Mouse (Mus musculus) kidney, postnatal 0 days (tissue): Measurements from ENCODE around the gene Srebf2. TPM values are rescaled to one million over a fixed set of nuclear protein-coding genes. Genes with fewer than 3 reads are reported as not detected.

Source experiments
- ATAC-seq: fragments of 200-750 bp; cut with Nextera tagmentation; replicated peaks from 2 replicates; pipeline ENCODE4 v1.8.0; 2017; ENCODE audit warnings: low read depth, moderate number of reproducible peaks, moderate TSS enrichment, moderate library complexity; ENCODE audit not compliant: low FRiP score
- DNase-seq: peaks from one replicate; pipeline ENCODE4 v3.0.0-alpha.2; 2016; ENCODE audit warnings: low spot score
- H3K27ac ChIP-seq: fragments of 300-500 bp; sonication (generic); 2 replicates; pipeline ENCODE4 v1.5.1; 2014; ENCODE audit warnings: mild to moderate bottlenecking
- H3K27me3 ChIP-seq: fragments of 300-500 bp; sonication (generic); 2 replicates; pipeline ENCODE4 v1.6.1; 2014; ENCODE audit warnings: low read length, mixed read lengths; ENCODE audit not compliant: insufficient read depth
- H3K36me3 ChIP-seq: fragments of 300-500 bp; sonication (generic); 2 replicates; pipeline ENCODE4 v1.6.1; 2014; ENCODE audit warnings: low read length, mixed read lengths; ENCODE audit not compliant: insufficient read depth
- H3K4me1 ChIP-seq: fragments of 300-500 bp; sonication (generic); replicated peaks from 2 replicates; pipeline ENCODE4 v1.6.1; 2014; ENCODE audit warnings: antibody characterized with exemption, low read length, mixed read lengths; ENCODE audit not compliant: insufficient read depth
- H3K4me2 ChIP-seq: fragments of 300-500 bp; sonication (generic); 2 replicates; pipeline ENCODE4 v1.6.1; 2014; ENCODE audit warnings: mild to moderate bottlenecking, low read length, moderate library complexity, mixed read lengths
- H3K4me3 ChIP-seq: fragments of 300-500 bp; sonication (generic); replicated peaks from 2 replicates; pipeline ENCODE4 v1.5.1; 2014; ENCODE audit warnings: low read depth, low read length
- H3K9ac ChIP-seq: fragments of 300-500 bp; sonication (generic); 2 replicates; pipeline ENCODE4 v1.6.1; 2014; ENCODE audit warnings: low read depth, low read length
- H3K9me3 ChIP-seq: fragments of 300-500 bp; sonication (generic); replicated peaks from 2 replicates; pipeline ENCODE4 v1.6.1; 2016; ENCODE audit warnings: low read length, inconsistent platforms, mixed read lengths
- CTCF ChIP-seq: IDR thresholded peaks from 2 replicates; pipeline ENCODE4 v1.5.1; 2016; ENCODE audit warnings: antibody characterized with exemption, low read depth, mild to moderate bottlenecking, moderate library complexity
- WGBS: fragments of 180-500 bp; shearing (Covaris S2); extraction: QIAGEN DNeasy Blood & Tissue Kit; methylation state at CpG from one replicate; pipeline ENCODE4 v1.1.7; 2014; 5-methylcytosine and 5-hydroxymethylcytosine counted together
- polyA plus RNA-seq: library from polyadenylated mRNA; unstranded; fragments of >200 nt; fragmentation: Nextera tagmentation; extraction: Ambion mirVana; gene quantifications from 2 replicates; pipeline ENCODE4 v1.2.1, GENCODE M21; 2015

Srebf2 gene
- polyA plus RNA-seq, 1 experiment from 2014 or later, result 89.0 TPM

- no peak for TF ChIP-seq CTCF
- Histone ChIP-seq H3K36me3 (peaks cover 72% of the 10 kb centered on the region), H3K4me3 (no peak overlapping the region), H3K27me3 (no peaks in the 10 kb centered on the region), H3K4me1 (no peaks in the 10 kb centered on the region), H3K9ac (no peak overlapping the region), H3K4me2 (no peak overlapping the region), H3K27ac (peak overlapping the region; percentile 72), H3K9me3 (no peaks in the 10 kb centered on the region)
- peak; percentile 67 for ATAC-seq
- DNase-seq, result no peak
- WGBS, result 61% methylated on average over 10 of the region's 10 CpGs
Measured at GRCm38 (mm10) chr15:82184656-82185055, 37.7 kb downstream of the Srebf2 start.

- ATAC-seq, result peak; percentile 25
- WGBS, result 67% methylated on average over 14 of the region's 14 CpGs
Measured at GRCm38 (mm10) chr15:82185062-82185783, 38.2 kb downstream of the Srebf2 start.

GRCm38 (mm10) chr15:82186131-82186530 lies 39.1 kb downstream of the Srebf2 start:
- H3K4me2 ChIP-seq, result no peak overlapping the region
- no peak for ATAC-seq
- TF ChIP-seq CTCF, result no peak
- WGBS, result 66% methylated on average over 14 of the region's 14 CpGs
- no peaks in the 10 kb centered on the region for H3K27me3 ChIP-seq
- H3K4me1 ChIP-seq, result no peaks in the 10 kb centered on the region
- no peaks in the 10 kb centered on the region for H3K9me3 ChIP-seq
- no peak overlapping the region for H3K27ac ChIP-seq
- no peak overlapping the region for H3K9ac ChIP-seq
- no peak overlapping the region for H3K4me3 ChIP-seq
- no peak for DNase-seq
- peaks cover 65% of the 10 kb centered on the region for H3K36me3 ChIP-seq

More at GRCm38 (mm10) chr15:82185062-82185783, 38.2 kb downstream of the Srebf2 start:
- Histone ChIP-seq H3K27ac (peak overlapping the region; percentile 72), H3K36me3 (peaks cover 69% of the 10 kb centered on the region), H3K9ac (no peak overlapping the region), H3K9me3 (no peaks in the 10 kb centered on the region), H3K4me3 (no peak overlapping the region), H3K4me1 (no peaks in the 10 kb centered on the region), H3K4me2 (no peak overlapping the region), H3K27me3 (no peaks in the 10 kb centered on the region)
- no peak for DNase-seq
- no peak for TF ChIP-seq CTCF

GRCm38 (mm10) chr15:82186931-82187330 lies 40.0 kb downstream of the Srebf2 start:
- ATAC-seq, result no peak
- no peak for TF ChIP-seq CTCF
- H3K27me3 ChIP-seq, result no peaks in the 10 kb centered on the region
- H3K9me3 ChIP-seq, result no peaks in the 10 kb centered on the region
- 87% methylated on average over 5 of the region's 5 CpGs for WGBS
- no peak for DNase-seq
- H3K4me3 ChIP-seq, result no peak overlapping the region
- H3K4me1 ChIP-seq, result no peaks in the 10 kb centered on the region
- H3K9ac ChIP-seq, result no peak overlapping the region
- no peak overlapping the region for H3K27ac ChIP-seq
- H3K4me2 ChIP-seq, result no peak overlapping the region
- H3K36me3 ChIP-seq, result peaks cover 64% of the 10 kb centered on the region

- H3K36me3 ChIP-seq, result peaks cover 59% of the 10 kb centered on the region; the same call in 1 of the 2 replicates
- H3K4me3 ChIP-seq, result no peak overlapping the region
- H3K4me2 ChIP-seq, result no peak overlapping the region
- H3K9ac ChIP-seq, result no peak overlapping the region
- H3K4me1 ChIP-seq, result no peaks in the 10 kb centered on the region
- DNase-seq (no peak), ATAC-seq (no peak)
- H3K27ac ChIP-seq, result no peak overlapping the region
- H3K9me3 ChIP-seq, result no peaks in the 10 kb centered on the region
- H3K27me3 ChIP-seq, result no peaks in the 10 kb centered on the region
- WGBS, result 88% methylated on average over 4 of the region's 4 CpGs
- 0 out of 2 replicates have a peak, but pooled peaks have one; percentile 15 for TF ChIP-seq CTCF
Measured at GRCm38 (mm10) chr15:82187401-82187800, 40.4 kb downstream of the Srebf2 start.

GRCm38 (mm10) chr15:82187924-82188323 lies 40.9 kb downstream of the Srebf2 start:
- DNase-seq, result no peak
- no peak for TF ChIP-seq CTCF

More at GRCm38 (mm10) chr15:82187924-82188323, 40.9 kb downstream of the Srebf2 start:
- 59% methylated on average over 1 of the region's 1 CpGs for WGBS
- no peaks in the 10 kb centered on the region for H3K4me1 ChIP-seq
- no peak overlapping the region for H3K9ac ChIP-seq
- H3K4me3 ChIP-seq, result no peak overlapping the region
- no peak overlapping the region for H3K27ac ChIP-seq
- no peak for ATAC-seq
- H3K9me3 ChIP-seq, result no peaks in the 10 kb centered on the region
- peaks cover 56% of the 10 kb centered on the region; the same call in 1 of the 2 replicates for H3K36me3 ChIP-seq
- no peaks in the 10 kb centered on the region for H3K27me3 ChIP-seq
- H3K4me2 ChIP-seq, result no peak overlapping the region
